Mouse (Mus musculus): ENCODE results near the gene Stac3.
A peak's percentile ranks its signal among the peaks of the same experiment; 100 is the strongest.

Gene Stac3

GRCm38 (mm10) chr10:127500894-127501893 is at the start of gene Stac3:
Stac3 (plus strand) TSS chr10:127501686.
- DNase-seq (ENCODE audit: low spot score in 2 of 2) = no peak

DNA sequence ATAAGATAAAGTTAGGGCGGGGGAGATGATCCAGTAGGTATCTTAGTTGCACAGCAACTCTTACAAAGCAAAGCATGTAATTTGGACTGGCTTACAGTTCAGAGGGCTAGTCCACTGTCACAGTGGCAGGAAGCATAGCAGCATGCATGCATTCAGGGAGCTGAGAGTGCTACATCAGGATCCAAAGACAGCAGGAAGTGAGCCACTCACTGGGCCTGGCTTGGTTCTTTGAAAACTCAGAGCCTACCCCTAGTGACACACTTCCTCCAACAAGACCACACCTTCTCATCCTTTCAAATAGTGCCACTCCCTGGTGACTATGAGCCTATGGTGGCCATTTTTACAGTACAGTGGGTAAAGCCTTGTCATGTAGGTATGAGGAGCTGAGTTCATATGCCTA is 47.8 kb upstream of the Stac3 start:
- no peak for DNase-seq (ENCODE audit: low spot score in 2 of 2)

- no peak for DNase-seq (ENCODE audit: low spot score in 2 of 2)
Measured at GRCm38 (mm10) chr10:127462411-127463096, 38.9 kb upstream of the Stac3 start.

DNA sequence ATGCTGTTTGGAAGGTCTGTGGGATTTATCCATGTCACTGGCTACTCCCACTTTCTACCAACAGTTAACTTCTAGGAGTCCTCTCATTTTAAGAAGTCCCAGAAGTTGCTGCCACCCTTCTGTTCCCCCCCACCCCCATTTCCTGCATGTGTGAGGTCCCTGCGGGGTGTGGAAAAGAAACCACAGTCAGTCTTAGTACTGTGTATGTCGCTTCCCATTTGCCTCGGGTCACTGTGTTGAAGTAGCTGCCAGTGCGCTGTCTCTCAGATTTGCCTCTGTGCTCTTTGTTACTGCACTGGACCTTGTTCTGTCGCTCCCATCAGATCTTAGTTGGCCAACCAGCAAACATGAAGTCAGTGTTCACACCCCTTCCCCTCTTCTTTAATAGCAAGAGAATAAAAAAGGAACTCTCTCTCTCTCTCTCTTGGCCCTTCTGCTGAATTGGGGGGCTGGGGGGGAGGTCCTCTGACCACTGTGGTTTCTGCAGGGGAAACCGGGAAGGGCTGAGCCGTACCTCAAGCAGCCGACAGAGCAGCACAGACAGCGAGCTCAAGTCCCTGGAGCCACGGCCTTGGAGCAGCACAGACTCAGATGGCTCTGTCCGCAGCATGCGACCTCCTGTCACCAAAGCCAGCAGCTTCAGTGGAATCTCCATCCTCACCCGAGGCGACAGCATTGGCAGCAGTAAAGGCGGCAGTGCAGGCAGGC is 30.1 kb upstream of the Stac3 start:
- peak; percentile 27 to 56 for DNase-seq (ENCODE audit: low spot score in 2 of 2)

DNA sequence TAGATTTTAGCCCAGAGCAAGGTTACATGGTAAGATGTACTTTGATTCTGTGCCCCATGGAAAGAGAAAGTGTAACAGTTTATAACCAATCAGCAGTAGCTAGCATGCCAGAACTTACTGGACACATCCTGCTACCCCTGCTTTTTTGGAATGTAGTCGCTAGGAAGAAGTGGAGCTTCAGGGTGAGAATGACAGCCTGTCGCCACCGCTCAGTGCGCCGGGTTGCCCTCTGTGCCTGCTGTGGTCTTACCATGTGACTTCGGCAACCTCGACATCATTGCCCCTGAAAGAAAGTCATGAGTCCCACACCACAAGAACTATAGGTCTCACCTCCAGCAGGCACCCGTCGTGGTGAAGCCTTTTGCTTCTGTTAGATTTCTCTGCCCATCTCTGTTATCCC is 28.8 kb upstream of the Stac3 start:
- DNase-seq (ENCODE audit: low spot score in 2 of 2) = no peak

- DNase-seq (ENCODE audit: low spot score in 2 of 2) = no peak
Measured at GRCm38 (mm10) chr10:127475175-127475574, 26.3 kb upstream of the Stac3 start.

GRCm38 (mm10) chr10:127476541-127476940 is 24.9 kb upstream of the Stac3 start:
- no peak for DNase-seq (ENCODE audit: low spot score in 2 of 2)

DNA sequence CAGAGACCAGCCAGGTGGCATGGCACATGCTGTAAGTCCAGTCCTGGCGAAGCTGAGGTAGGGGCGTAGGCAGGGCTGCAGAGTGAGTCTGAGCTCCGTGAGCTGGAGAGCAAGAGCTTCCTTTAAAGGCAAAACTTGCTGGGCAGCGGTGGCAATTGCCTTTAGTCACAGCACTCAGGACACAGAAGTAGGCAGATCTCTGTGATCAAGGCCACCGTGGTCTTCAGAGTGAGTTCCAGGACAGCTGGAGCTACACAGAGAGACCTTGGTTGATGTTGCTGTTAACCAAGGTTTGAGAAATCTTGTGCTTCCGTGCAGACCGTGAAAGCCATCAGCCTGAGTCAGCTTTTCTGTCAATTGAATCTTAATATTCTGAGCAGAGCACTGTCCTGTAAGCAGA is 24.2 kb upstream of the Stac3 start:
- DNase-seq (ENCODE audit: low spot score in 2 of 2) = no peak

- DNase-seq (ENCODE audit: low spot score in 2 of 2) = peak in 1 of 2 experiments; percentile 31
Measured at GRCm38 (mm10) chr10:127479131-127479530, 22.4 kb upstream of the Stac3 start.

- no peak for DNase-seq (ENCODE audit: low spot score in 2 of 2)
Measured at GRCm38 (mm10) chr10:127480833-127481813, 20.4 kb upstream of the Stac3 start.

GRCm38 (mm10) chr10:127485235-127485634 is 16.3 kb upstream of the Stac3 start:
- DNase-seq (ENCODE audit: low spot score in 2 of 2) = no peak

DNA sequence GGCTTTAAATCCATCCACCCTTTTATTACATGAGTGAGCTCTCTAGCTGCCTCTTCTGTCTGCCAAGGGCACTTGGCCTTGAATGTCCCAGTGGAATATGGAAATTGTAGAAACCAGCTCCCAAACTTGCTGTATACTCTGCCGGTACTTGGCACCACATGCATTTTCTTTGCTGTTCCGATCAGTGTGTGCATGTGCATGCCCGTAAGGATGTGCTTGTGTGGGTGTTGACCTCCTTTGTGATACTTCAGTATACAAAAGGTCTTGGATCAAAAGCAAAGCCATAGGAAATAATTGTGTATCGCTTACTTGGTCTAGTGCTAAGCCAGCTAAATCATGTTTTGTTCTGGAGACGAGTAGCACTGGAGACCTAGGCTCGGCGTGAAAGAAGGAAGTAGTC is 12.6 kb upstream of the Stac3 start:
- no peak for DNase-seq (ENCODE audit: low spot score in 2 of 2)

GRCm38 (mm10) chr10:127490160-127491127 is 11.0 kb upstream of the Stac3 start:
- DNase-seq (ENCODE audit: low spot score in 2 of 2) = no peak

- DNase-seq (ENCODE audit: low spot score in 2 of 2) = no peak
Measured at GRCm38 (mm10) chr10:127491128-127491512, 10.4 kb upstream of the Stac3 start.

GRCm38 (mm10) chr10:127492118-127492517 is 9.4 kb upstream of the Stac3 start:
- DNase-seq (ENCODE audit: low spot score in 2 of 2) = no peak

GRCm38 (mm10) chr10:127496156-127496555 is 5.3 kb upstream of the Stac3 start:
- DNase-seq (ENCODE audit: low spot score in 2 of 2) = no peak

DNA sequence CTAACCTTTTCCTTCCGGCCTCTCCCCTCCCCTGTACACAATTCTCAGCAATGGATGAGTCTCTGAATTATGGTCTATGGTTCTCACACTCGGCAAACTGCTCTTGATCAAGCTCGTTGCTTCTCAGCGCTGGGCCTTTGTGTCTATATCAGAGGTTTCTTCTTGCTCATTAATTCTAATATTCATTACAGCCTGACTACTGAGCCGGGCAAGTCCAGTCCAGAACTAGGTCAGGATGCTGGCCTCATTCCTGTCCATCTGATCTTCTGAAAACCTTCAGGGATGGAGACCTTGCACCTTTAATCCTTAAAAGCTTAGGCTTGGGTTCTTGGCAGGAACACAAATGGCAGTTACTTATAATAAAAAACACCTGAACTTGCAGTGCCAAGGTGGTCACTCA is 2.0 kb upstream of the Stac3 start:
- DNase-seq (ENCODE audit: low spot score in 2 of 2) = no peak

DNA sequence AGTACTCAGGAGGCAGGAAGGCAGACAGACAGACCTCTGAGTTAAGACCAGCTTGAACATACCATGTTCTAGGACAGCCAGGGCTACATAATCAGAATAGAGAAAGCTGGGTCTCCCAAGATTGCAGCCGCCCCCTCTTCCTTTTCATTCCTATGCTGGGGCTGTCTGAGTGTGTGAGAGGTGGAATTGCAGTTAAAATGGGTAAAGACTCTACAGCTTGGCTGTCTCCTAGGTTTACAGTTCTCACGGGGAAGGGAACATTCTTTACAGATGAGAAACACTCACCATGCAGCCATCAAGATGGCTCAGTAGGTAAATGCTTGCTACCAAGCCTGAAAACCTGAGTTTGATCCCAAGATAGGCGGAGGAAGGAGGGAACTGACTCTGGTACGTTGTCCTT is 1.4 kb upstream of the Stac3 start:
- DNase-seq (ENCODE audit: low spot score in 2 of 2) = no peak

DNA sequence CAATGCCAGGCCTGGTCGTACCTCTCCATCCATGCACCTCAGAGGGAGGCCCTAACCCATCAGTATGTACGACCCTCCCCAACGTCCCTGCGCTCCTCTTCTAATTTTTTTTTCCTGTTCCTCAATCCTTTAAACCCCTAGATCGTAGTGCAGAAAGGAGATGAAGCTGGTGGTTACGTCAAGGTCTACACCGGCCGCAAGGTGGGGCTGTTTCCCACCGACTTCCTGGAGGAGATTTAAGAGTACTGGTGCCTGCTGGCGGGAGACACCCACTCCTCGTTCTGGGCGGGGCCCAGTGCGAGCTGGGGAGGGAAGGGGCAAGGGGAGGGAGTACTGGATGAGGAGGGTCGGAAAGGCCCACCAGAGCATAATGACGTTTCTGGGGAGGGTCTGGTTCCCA is 6.8 kb downstream of the Stac3 start:
- peak; percentile 70 to 86 for DNase-seq (ENCODE audit: low spot score in 2 of 2)

Measured in thymus, postnatal 10 days (tissue).